Mouse (Mus musculus): ENCODE measurements around the gene Cyp4f39.

- TF ChIP-seq CTCF (IDR thresholded peaks at IDR 0.05; ENCODE audit: low read depth) (no peak), EP300 (IDR thresholded peaks at IDR 0.05; ENCODE audit: low read depth) (no peak)
Measured at GRCm38 (mm10) chr17:32445016-32445415, 7.5 kb upstream of the Cyp4f39 start.
